Mouse (Mus musculus) forebrain, postnatal 0 days (tissue): ENCODE results near the gene Pex6. TPM values are rescaled to one million over a fixed set of nuclear protein-coding genes. Genes with fewer than 3 reads are reported as not detected.
"Not testable (repeated sequence)": the region's sequence is repeated elsewhere in the genome, so short reads cannot be mapped to it uniquely, and the experiment has no call there.

Experiments used
- ATAC-seq: fragments of 200-750 bp; cut with Nextera tagmentation; 2 replicates; pipeline ENCODE4 v1.8.0; 2017; ENCODE audit warnings: mild to moderate bottlenecking, moderate library complexity
- DNase-seq: peaks from one replicate; pipeline ENCODE4 v3.0.0-alpha.2; 2015
- H3K27ac ChIP-seq: fragments of 300-500 bp; sonication (generic); 2 replicates; pipeline ENCODE4 v1.5.1; 2014; ENCODE audit warnings: low read depth, mild to moderate bottlenecking, antibody characterized with exemption, low read length, moderate library complexity, mixed read lengths
- H3K27me3 ChIP-seq: fragments of 300-500 bp; sonication (generic); 2 replicates; pipeline ENCODE4 v1.6.1; 2014; ENCODE audit warnings: mild to moderate bottlenecking, low read length, mixed read lengths; ENCODE audit not compliant: insufficient read depth
- H3K36me3 ChIP-seq: fragments of 300-500 bp; sonication (generic); 2 replicates; pipeline ENCODE4 v1.6.1; 2014; ENCODE audit warnings: mild to moderate bottlenecking, moderate library complexity; ENCODE audit not compliant: insufficient read depth
- H3K4me1 ChIP-seq: fragments of 300-500 bp; sonication (generic); 2 replicates; pipeline ENCODE4 v1.6.1; 2014; ENCODE audit warnings: antibody characterized with exemption; ENCODE audit not compliant: insufficient read depth
- H3K4me2 ChIP-seq: fragments of 300-500 bp; sonication (generic); 2 replicates; pipeline ENCODE4 v1.6.1; 2014; ENCODE audit warnings: low read depth, mild to moderate bottlenecking, moderate library complexity
- H3K4me3 ChIP-seq: fragments of 300-500 bp; sonication (generic); 2 replicates; pipeline ENCODE4 v1.5.1; 2014; ENCODE audit warnings: low read depth, low read length, mixed read lengths
- H3K9ac ChIP-seq: fragments of 300-500 bp; sonication (generic); 2 replicates; pipeline ENCODE4 v1.6.1; 2014; ENCODE audit warnings: mild to moderate bottlenecking
- H3K9me3 ChIP-seq: fragments of 300-500 bp; sonication (generic); 2 replicates; pipeline ENCODE4 v1.6.1; 2016; ENCODE audit warnings: low read length
- CTCF ChIP-seq: sonication (generic); IDR thresholded peaks from 2 replicates; pipeline ENCODE4 v1.5.1; 2016; ENCODE audit warnings: antibody characterized with exemption, control low read depth, low read depth
- WGBS: fragments of 180-500 bp; shearing (Covaris S2); extraction: QIAGEN DNeasy Blood & Tissue Kit; methylation state at CpG from one replicate; pipeline ENCODE4 v1.1.7; 2014; 5-methylcytosine and 5-hydroxymethylcytosine counted together
- polyA plus RNA-seq: library from polyadenylated mRNA; unstranded; fragments of >200 nt; fragmentation: Nextera tagmentation; extraction: Ambion mirVana; gene quantifications from 2 replicates; pipeline ENCODE4 v1.2.1, GENCODE M21; 2015
- total RNA-seq: library from RNA; depleted of rRNA; stranded (reverse); fragments of >200 nt; gene quantifications from 2 replicates; pipeline ENCODE4 v1.2.3, GENCODE M21; 2014

Gene Pex6
- total and polyA plus RNA-seq, 2 experiments from 2014 or later, result 19.6 to 37.9 TPM

DNA sequence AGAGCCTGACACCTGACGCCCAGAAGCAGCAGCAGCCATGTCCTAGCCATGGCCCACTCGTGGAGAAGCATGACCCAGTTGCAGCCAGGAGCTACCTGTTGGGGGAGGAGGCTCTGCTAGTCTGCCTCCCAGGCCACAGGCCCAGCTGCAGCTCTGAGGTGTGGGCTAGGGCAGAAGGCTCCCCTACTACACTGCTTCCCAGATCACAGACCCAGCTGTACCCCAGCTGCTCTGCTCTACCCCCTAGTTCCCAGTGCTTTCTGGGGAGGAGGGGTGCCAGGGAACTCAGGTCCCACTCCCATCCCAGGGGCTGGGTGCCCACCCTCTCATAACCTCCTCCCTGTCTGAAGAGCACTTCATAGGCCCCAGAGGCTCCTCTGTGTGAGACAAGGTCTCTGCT lies 52.3 kb downstream of the Pex6 start, which contains the start of gene Ptcra:
Ptcra (minus strand) TSS at position 169 of the 400 bp plus-strand sequence.
- TF ChIP-seq CTCF, result no peak
- H3K4me3 ChIP-seq, result no peak within 1 kb of the TSS
- no peaks in the 10 kb centered on the region for H3K27me3 ChIP-seq
- H3K27ac ChIP-seq, result no peak within 1 kb of the TSS
- ATAC-seq (no peak), DNase-seq (no peak)
- WGBS, result 62% methylated on average over 2 of the region's 2 CpGs
- no peaks in the 10 kb centered on the region for H3K36me3 ChIP-seq
- H3K4me2 ChIP-seq, result no peak within 1 kb of the TSS
- H3K9ac ChIP-seq, result no peak within 1 kb of the TSS
- no peaks in the 10 kb centered on the region for H3K9me3 ChIP-seq
- no peaks in the 10 kb centered on the region for H3K4me1 ChIP-seq

DNA sequence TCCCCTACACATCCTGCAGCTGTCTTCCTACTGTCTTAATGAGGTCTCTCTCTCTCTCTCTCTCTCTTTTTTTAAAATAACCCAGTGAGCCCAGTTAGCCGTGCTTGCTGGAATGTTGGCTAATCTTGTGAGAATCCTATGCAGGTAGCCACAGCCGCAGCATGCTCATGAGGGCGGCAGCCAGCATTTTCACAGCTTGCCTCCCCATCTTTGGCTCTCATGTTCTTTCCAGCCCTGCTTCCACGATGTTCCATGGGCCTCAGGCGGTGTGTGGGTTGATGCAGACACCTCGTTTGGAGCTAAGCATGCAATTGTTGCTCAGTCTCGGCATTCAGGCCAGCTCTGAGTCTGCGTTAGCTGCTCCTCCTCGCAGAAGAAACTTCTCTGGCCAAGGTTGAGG lies 53.7 kb downstream of the Pex6 start:
- DNase-seq, H3K4me1 ChIP-seq, H3K27ac ChIP-seq, H3K9ac ChIP-seq, H3K27me3 ChIP-seq, H3K36me3 ChIP-seq, ATAC-seq, H3K4me3 ChIP-seq, H3K4me2 ChIP-seq, H3K9me3 ChIP-seq: not testable (repeated sequence)
- 57% methylated on average over 9 of the region's 9 CpGs for WGBS

DNA sequence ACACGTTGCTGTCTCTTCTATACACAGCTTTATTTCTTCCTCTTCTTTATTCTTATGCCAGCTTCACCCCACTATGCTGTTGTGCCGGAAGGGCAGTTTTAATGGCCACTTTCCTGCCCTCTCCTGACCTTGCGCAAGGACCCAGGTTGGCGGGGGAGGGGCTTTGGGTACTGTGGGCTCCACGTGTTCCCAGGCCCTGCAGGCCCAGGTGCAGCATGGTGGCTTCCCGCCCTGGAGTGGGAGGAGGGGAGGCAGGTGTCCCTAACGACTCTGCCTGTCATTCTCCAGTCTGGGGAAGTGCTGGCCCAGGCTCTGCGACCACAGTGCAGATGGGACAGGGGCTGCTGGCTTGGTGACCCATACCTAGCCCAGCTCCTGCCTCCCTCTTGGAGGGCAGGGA lies 56.6 kb downstream of the Pex6 start:
- DNase-seq (no peak), ATAC-seq (no peak)
- H3K27ac ChIP-seq, result no peak overlapping the region

DNA sequence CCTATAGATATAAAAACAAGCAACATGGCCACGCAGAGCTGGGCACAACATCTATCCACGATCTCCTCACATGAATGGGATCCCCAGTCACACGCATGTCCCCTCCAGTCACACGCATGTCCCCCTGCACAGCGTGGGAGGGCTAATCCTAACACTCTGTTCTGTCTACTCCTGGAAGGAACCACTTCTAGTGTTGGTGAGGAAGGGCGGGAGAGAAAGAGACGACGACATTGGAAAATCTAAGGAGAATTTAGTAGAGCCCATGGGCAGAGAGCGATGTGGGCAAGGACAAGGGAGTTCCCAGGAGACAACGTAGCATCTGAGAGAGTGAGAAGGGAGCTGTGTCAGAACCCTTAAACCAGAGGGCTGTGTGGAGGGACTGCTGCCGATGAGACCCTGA lies 59.3 kb downstream of the Pex6 start:
- Histone ChIP-seq H3K9ac (no peak overlapping the region), H3K27ac (no peak overlapping the region), H3K4me3 (no peak overlapping the region), H3K4me1 (0 out of 2 replicates have a peak, but pooled peaks cover 4% of the 10 kb centered on the region), H3K36me3 (peaks cover 8% of the 10 kb centered on the region), H3K27me3 (no peaks in the 10 kb centered on the region), H3K4me2 (no peak overlapping the region), H3K9me3 (no peaks in the 10 kb centered on the region)
- 93% methylated on average over 11 of the region's 11 CpGs for WGBS
- no peak for TF ChIP-seq CTCF
- no peak for ATAC-seq
- DNase-seq, result no peak

More for the DNA sequence above, 56.6 kb downstream of the Pex6 start:
- no peak overlapping the region for H3K4me3 ChIP-seq
- H3K27me3 ChIP-seq, result no peaks in the 10 kb centered on the region
- no peak for TF ChIP-seq CTCF
- 0 out of 2 replicates have a peak, but pooled peaks cover 4% of the 10 kb centered on the region for H3K4me1 ChIP-seq
- H3K4me2 ChIP-seq, result no peak overlapping the region
- no peak overlapping the region for H3K9ac ChIP-seq
- 56% methylated on average over 8 of the region's 8 CpGs for WGBS
- no peaks in the 10 kb centered on the region for H3K9me3 ChIP-seq
- H3K36me3 ChIP-seq, result no peaks in the 10 kb centered on the region

DNA sequence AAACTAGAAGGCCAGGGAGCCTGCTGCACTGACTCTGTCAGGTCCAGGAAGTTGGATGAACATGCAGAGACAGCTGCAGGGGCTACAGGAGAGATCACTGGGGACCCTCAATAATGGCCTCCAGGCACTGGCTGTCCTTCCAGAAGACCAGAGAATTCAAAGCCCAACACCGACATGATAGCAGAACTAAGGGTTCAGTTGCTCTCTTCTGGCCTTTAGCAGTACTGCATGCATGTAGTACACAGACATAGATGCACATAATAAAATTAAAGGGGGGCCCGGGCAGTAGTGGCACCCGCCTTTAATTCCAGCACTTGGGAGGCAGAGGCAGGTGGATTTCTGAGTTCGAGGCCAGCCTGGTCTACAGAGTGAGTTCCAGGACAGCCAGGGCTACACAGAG lies 59.8 kb downstream of the Pex6 start:
- DNase-seq (no peak), ATAC-seq (no peak)
- Histone ChIP-seq H3K27ac (no peak overlapping the region), H3K27me3 (no peaks in the 10 kb centered on the region), H3K4me3 (no peak overlapping the region), H3K9ac (no peak overlapping the region), H3K36me3 (peaks cover 13% of the 10 kb centered on the region), H3K9me3 (no peaks in the 10 kb centered on the region), H3K4me2 (no peak overlapping the region), H3K4me1 (0 out of 2 replicates have a peak, but pooled peaks cover 4% of the 10 kb centered on the region)
- WGBS, result 89% methylated on average over 4 of the region's 4 CpGs
- peak; percentile 42 for TF ChIP-seq CTCF

DNA sequence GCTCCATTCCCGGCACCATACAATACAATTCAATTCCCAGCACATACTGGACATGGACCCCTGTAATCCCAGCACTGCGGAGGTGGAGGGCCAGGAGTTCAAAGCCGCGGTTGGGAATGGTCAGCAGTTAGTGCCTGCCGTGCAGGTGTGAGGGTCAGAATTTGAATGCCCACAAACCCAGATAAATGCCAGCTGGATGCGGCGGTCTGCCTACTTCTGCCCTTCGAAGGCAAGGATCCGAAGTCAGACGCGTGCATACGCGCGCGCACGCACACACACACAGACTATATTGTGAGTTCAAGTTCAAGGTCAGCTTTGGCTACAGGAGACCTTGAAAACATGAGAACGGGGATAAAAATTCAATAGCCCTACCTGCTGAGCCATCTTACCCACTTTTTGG lies 60.4 kb downstream of the Pex6 start:
- peak overlapping the region; percentile 72 for H3K9ac ChIP-seq
- WGBS, result 64% methylated on average over 17 of the region's 17 CpGs
- DNase-seq, result no peak
- H3K4me3 ChIP-seq, result peak overlapping the region; percentile 73
- TF ChIP-seq CTCF, result no peak
- no peaks in the 10 kb centered on the region for H3K9me3 ChIP-seq
- H3K27ac ChIP-seq, result peak overlapping the region; percentile 80
- no peak for ATAC-seq
- H3K4me2 ChIP-seq, result peak overlapping the region; percentile 78
- H3K4me1 ChIP-seq, result 0 out of 2 replicates have a peak, but pooled peaks cover 4% of the 10 kb centered on the region
- no peaks in the 10 kb centered on the region for H3K27me3 ChIP-seq
- peaks cover 19% of the 10 kb centered on the region for H3K36me3 ChIP-seq

DNA sequence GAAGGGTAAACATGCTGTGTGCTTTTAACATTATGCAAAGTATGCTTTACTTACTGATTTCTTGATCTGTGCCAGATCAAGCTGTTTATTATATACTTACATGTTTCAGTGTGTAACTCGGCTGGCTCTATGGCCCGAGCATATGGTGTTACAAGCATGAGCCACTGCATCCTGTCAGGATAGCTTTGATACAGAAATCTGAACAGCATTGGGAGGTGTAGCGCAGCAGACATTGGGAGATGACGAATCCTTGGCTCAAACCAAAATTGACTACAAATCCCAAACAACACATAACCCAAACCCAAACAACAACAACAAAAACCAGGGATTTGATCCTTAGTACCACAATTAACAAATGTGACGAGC lies 60.8 kb downstream of the Pex6 start:
- TF ChIP-seq CTCF, result no peak
- 7% methylated on average over 5 of the region's 5 CpGs for WGBS
- H3K4me3 ChIP-seq, result peak overlapping the region; percentile 73
- no peaks in the 10 kb centered on the region for H3K9me3 ChIP-seq
- H3K36me3 ChIP-seq, result peaks cover 22% of the 10 kb centered on the region
- H3K4me2 ChIP-seq, result peak overlapping the region; percentile 78
- 0 out of 2 replicates have a peak, but pooled peaks cover 4% of the 10 kb centered on the region for H3K4me1 ChIP-seq
- H3K9ac ChIP-seq, result peak overlapping the region; percentile 72
- H3K27ac ChIP-seq, result peak overlapping the region; percentile 80
- DNase-seq (no peak), ATAC-seq (peak; percentile 66)
- no peaks in the 10 kb centered on the region for H3K27me3 ChIP-seq
